Mouse (Mus musculus): Measurements from ENCODE around the gene Rfx2. TPM values are rescaled to one million over a fixed set of nuclear protein-coding genes. Genes with fewer than 3 reads are reported as not detected.

The Rfx2 gene
- total RNA-seq, 2 experiments from 2014 or later, result 1.8 to 2.5 TPM

DNA sequence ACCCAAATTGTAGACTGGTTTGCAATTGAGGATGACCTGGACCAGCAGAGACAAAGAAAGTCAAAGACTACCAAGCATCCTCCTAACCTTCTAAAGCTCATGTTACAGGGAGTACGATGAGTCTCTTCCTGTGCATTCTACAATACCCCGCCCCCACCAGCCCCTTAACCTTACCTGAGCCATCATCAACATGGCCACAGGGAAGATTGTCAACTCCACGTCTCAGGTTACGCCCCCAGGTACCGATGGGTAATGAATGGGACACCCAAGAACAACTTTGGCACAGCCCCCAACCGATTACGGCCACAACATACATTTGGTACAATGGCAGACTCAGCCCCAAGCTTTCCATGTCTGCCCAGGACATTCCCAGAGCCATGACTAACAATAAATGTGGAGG is 9.7 kb upstream of the Rfx2 start:
- intact Hi-C loops (cut with DNase I), result no loop called here
- DNase-seq, result no peak

DNA sequence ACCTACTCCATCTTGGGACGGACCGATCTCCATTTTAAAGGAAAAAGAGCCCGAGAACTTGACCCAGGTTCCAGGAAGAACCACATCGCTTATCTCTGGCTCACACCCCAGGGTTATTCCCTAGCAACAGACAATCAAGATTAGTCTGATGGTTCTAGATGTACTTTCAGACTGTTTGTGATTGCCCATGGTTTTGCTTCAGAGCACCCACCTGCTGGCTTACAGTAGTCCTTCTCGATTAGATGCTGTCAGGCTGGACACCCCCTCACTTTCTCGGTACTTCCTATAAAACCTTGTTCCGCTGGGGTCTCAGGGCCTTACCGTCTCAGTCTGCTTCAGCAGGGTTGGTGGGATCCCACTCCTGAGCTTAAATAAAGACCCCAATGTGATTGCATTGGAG is 5.5 kb upstream of the Rfx2 start:
- intact Hi-C loops (cut with DNase I), result no loop called here
- no peak for DNase-seq

DNA sequence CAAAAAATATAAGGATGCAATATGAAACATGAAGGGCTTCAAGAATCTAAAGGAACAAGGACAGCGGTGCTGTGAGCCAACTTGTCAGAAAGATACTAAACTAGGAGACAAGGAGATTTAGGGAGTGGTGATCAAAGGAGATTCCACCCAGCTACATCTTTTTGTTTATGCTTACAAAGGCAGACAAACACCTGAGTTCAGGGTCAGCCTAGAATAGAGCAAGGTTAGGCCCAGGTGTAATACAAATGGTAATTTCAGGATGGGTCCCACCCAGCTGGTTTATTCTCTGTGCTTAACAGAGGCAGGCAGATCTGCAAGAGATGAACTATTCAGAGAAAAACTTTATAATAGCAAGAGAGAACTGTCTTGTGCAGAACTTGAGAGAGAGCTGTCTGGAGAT is 2.6 kb upstream of the Rfx2 start:
- intact Hi-C loops (cut with DNase I), result no loop called here

DNA sequence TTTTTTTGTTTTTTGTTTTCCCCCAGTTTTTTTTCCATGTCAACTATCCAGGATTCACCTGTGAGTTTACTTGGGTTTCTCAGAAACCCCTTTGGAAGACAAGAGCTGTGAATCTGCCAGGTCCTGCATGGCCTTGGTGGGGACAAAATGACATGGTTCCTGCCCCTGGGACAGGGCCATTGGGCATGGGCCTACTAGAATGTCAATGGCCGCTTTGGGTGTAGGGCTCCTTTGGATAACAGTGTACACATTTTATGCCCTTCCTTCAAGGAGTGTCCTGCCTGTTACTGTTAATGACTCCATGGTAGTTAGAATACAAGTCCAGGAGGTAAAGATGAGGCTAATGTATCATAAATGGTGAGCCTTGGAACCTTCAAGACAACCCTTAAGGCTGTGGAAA is 2.1 kb upstream of the Rfx2 start:
- no peak for DNase-seq
- intact Hi-C loops (cut with DNase I), result no loop called here

More for the DNA sequence above, 2.6 kb upstream of the Rfx2 start:
- no peak for DNase-seq

DNA sequence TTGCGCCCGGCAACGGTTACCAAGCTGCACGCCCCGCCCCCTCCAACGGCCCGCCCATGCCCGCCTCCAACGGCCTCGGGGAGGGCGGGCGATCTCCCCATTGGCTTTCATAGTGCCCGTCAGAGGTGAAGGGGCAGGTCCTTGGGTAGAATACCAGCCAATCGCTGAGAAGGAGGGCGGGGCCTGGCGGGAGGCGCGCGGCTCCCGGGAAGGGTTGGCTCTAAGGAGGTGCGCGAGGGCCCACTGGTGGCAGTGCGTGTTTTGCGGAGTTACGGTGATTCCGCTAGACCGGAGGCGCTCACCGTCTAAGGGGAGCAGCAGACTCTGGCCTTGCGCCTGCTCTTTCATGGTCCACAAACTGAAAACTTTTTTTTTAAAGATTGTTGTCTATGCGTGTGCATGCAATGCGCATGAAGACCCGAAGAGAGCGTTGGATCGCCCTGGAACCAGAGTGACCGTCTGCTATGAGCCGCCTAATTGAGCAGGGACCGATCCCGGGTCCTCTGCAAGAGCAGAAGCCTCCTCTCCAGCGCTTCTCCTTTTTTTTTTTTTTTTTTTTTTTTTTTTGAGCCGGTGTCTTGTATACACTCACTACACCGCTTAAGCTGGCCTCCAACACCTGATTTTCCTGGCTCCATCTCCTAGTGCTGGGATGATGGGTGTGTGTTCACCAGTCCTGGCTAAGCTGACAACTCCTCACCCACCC is 451 bp upstream of the Rfx2 start:
- peak; percentile 96 to 99 for DNase-seq
- intact Hi-C loops (cut with DNase I), result no loop called here

DNA sequence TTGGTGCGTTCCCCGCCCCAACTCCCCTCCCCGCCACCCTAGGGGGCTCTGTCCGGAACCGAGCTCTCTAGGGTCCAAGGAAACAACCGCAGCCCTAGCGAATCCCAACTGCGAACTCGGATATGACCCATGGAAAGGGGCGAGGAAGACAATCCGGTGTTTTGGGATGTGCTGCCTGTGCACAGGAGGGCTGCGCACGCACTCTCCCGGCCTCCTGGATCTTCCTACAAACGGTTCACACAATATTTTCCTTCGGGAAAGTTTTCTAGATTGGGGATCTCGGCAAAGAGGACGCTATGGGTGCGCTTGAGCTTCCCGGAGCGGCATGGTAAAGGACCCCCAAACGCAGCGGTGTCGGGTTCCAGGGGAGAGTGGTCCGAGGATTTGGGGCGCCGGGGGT is 1.0 kb downstream of the Rfx2 start:
- intact Hi-C loops (cut with DNase I), result loop anchor here (1.0 to 5.0 kb wide), 2 partner anchors 29 to 228 kb away; partner anchors contain the start of genes Crb3 and Slc25a23

DNA sequence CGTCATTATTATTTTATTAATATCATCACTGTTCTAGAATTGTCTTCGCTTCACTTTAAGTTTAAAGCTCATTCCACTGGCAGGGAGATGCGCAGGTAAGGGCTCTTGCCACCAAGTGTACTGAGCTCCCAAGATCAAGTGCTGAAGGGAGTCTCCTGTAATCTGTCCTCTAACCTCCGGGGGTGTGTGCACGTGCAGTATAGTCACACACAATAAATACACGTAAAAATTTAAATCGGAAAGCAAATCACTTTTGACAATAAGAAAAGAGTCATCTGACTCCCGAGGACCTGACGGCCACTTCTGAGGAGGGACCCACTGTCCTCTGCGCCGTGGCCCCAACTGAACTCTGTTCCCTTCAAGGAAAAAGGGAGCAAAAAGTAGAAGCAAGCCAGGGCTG is 1.6 kb downstream of the Rfx2 start:
- intact Hi-C loops (cut with DNase I), result loop anchor here (5.0 kb wide), 1 partner anchor 228 kb away; the partner anchor contains the start of genes Crb3 and Slc25a23
- no peak for DNase-seq

More for the DNA sequence above, 1.0 kb downstream of the Rfx2 start:
- no peak for DNase-seq

DNA sequence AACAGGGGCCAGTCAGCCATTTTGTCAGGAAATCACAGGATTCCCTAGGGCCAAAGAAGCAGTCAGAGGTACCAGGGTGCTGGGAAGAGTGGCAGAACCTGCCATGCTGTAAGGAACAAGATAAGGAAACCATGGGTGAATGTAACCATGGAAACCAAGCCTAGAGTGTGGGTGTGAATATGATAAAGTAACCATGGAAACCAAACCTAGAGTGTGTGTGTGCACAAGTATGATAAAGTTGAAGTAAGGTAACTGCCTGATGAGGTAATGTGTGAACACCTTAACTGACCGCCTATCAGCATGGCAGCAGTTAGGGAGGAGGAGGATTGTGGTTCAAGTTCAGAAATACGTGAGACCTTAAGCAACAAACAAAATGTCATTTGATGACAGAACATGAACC is 4.1 kb downstream of the Rfx2 start:
- intact Hi-C loops (cut with DNase I), result loop anchor here (5.0 kb wide), 1 partner anchor 231 kb away; the partner anchor contains the start of genes Crb3 and Slc25a23

DNA sequence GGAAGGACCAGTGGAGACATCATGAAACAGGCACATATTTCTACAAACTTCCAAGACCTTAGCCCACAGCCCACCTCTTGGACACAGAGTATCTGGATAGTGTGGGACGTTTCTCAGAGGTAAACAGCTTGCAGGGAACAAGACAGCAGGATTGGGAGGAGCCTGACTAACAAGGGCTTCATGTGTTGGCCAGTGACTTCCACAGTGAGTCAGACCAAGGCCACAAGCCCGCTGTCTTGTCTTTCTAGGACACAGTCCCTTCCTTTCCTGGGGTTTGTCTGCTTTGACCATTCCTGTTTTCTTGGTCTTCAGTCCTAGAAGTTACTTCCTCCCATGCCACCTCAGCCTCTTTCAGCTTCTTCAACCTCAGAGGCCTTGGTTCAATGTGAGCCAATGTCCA is 7.5 kb downstream of the Rfx2 start:
- DNase-seq, result no peak
- intact Hi-C loops (cut with DNase I), result no loop called here

More for the DNA sequence above, 4.1 kb downstream of the Rfx2 start:
- no peak for DNase-seq

DNA sequence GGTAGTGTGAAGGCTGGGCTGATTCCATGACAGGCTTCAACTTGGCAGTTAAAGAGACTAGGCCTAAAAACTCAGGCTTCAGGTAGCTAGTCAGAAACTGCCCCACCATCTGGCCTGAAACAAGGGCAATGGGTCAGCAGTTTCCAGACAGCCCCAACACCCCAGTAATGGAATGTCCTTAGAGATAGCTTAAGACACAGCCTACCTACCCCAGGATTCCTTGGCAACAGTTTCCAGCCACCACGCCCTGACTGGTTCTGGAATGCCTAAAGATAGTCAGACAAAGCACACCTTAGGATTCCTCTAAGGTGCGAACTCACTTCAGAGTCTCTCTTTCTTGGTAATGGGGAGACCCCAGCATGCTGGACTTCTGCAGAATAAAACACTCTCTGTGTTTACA is 8.4 kb downstream of the Rfx2 start:
- no peak for DNase-seq
- intact Hi-C loops (cut with DNase I), result no loop called here

DNA sequence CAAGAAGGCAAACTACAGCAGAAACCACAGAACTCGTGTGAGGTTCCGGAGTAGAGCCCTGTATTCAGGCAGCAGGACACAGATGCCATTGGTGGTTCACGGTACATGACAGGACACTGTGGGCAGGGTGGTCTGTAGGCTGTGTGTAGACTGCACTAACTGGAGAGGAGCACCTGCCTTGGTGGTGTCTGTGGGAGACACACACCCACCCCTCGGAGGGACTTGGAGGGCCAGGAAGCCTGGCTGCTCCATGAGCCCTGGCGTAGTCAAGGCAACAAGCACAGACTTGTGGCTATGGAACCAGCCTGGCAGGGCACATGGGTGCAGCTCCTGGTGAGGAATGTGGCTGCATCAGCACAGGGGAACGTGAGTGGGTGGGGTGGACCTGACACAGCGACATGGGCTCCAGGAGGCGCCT is 11.1 kb downstream of the Rfx2 start:
- intact Hi-C loops (cut with DNase I), result no loop called here
- DNase-seq, result no peak

DNA sequence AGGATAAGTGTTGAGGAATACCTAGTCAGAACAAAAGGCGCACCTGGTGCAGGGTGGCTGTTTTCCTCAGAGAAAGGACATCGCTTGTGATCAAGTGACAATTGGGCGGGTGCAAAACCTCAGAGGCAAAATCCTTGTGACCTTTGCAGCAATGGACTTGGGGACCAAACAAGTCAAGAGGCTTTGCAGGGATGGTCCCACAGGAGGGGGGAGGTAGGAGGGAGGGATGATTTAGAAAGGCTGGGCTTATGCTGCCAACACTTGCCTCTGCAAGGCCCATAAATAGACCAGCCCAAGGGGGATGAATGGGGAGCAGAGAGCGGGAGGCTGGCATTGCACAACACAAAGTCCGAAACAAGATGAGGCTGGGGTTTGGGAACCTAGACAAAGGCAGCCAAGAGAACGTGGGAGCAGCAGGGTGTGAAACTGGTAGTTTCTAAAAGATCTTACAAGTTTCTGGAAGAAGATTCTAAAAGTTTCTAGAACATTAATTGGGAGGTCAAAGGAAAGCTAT is 11.7 kb downstream of the Rfx2 start:
- intact Hi-C loops (cut with DNase I), result no loop called here
- no peak for DNase-seq

DNA sequence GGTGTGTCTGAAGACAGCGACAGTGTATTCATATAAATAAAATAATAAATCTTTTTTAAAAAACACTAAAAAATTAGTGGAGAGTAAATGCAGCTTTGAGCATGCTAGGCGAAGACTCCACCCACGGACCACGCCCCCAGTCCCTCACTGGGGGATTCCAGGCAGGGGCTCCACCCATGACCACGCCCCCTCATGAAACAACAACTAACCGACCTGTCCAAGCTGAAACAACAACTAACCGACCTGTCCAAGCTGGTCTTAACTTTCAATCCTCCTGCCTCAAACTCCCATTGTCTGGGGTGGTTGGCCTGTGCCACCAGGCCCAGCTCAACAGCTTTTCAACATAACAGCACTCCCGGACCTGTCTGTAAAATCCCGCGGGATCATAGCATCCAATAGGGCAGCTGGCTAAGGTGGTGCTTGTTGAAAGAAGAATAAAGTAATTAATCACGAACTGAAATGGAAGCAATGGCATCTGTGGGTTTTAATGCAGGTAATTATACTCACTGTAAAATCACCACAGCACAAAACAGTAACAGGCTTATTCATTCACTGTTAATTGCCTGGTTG is 12.7 kb downstream of the Rfx2 start:
- intact Hi-C loops (cut with DNase I), result no loop called here

DNA sequence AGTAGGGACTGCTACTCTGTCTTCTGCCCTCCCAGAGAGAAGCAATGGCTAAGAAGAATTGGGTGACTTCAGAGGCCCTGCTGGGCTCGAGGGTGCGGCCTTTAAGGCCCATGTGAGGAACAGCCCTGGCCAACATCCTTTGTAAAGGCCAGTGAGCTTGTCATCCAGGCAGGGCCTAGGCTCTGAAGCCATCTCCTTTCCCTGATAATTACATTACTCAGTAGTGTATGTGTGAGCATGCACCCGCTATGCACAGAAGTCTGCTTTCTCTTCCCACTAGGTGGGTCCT is 15.8 kb downstream of the Rfx2 start:
- intact Hi-C loops (cut with DNase I), result no loop called here
- no peak for DNase-seq

More for the DNA sequence above, 12.7 kb downstream of the Rfx2 start:
- DNase-seq, result no peak

DNA sequence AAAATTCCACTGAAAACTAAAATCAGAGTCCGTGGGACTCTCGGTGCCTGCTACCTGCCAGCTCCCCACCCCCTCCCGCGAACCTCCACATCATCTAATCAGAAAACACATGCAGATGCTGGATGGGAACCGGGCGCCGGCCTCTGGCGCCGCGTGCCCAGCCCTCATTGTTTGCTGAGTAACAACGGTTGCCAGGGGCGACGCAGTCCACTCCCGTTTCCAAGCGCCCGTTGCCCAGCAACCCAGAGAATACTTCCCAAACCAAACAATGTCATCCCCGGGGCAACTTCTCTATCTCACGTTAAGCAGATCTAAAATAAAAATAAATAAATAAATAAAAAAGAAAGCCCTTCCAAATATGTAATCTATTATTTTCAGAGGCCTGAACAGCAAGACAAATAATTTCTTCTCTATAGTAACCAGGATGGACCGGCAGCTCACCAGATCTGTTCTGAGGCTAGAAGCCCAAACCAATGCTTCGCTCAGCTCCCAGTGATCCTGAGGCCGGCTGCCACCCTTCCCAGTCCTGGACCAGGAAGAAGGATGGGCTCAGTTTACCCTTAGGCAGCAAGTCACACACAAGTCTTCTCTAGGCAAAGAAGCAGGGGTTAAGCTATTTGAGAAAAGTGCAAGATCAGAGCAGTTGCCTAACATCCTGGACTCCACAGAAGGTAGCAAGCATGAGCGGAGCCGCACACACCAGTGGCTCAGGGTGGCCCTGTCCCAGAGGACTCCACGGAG is 16.3 kb downstream of the Rfx2 start:
- peak; percentile 68 to 83 for DNase-seq
- intact Hi-C loops (cut with DNase I), result no loop called here

DNA sequence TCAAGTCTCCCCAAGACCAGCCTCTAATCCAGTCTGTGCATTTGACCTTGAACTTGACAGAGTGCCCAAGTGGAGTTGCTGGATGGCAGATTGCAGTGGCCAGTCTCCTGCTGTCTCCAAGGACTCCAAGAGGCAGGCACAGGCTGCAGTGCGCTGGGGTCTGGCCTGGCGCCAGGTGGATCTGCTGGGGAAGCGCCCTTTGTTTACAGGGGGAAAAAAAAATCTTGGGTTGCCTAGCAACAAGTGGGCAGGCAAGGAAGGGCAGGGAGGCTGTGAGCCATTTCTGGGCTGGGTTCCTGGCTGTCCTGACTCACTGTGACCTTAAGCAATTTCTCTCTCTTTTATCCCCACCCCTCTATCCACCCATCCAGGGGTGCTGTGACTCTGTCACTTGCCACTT is 20.6 kb downstream of the Rfx2 start:
- peak; percentile 65 to 83 for DNase-seq
- intact Hi-C loops (cut with DNase I), result no loop called here

DNA sequence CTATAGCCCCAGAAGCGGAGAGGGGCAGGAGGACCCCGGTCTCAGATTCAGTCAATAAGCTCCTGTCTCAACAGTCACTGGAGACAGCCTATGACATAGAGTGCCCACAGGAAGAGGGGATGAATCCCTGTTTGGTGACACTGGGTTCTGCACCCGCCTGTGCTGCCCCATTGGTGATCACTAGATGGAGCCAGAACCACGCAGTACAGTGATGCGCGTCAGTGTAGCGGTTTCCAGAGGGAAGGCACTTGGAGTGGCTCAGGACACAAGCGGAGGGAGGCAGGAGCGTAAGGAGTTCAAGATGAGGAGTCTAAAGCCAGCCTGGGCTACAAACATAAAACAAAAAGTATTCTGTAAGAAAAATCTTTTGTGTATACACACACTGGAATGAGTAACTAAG is 22.3 kb downstream of the Rfx2 start:
- DNase-seq, result peak; percentile 67 to 69
- intact Hi-C loops (cut with DNase I), result loop anchor here (2.0 to 5.0 kb wide), 3 partner anchors 50 to 359 kb away; no protein-coding TSS in a partner anchor

DNA sequence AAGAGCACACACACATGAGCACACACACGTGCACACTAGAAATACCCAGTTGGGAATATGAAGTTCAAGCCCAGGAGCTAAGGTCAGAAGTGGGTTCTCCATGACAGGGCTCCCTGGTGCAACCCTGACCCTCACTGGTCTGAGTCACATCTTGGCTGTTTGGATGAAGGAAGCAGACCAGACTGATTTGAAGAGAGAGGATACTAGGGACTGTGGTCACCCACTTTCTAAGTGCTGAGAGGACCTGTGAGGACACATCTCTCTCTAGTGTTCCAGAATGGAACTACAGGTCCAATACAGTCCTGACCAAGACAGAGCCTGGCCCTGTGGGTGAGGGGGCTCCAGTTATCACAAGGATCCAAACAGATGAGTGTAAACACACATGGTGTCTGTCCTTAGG is 25.0 kb downstream of the Rfx2 start:
- DNase-seq, result no peak
- intact Hi-C loops (cut with DNase I), result loop anchor here (5.0 kb wide), 1 partner anchor 362 kb away; no protein-coding TSS in a partner anchor

DNA sequence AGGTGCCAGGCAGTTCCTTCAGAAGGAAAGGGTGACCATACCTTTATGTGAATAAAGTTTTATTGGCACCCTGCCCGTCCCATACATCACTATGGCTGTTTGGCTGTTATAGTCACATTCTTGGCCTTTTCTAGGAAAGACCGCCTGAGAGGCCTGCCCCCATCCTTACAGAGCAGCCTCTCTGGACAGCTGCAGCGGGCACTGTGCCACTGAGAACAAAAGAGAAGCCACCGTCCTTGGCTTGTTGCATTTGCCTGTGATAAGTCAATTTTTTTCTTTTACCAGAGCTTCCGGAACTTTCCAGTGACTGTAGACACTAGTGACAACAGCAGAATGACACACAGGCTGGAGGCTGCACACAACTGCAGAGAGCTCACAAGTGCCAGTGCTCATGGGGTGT is 25.9 kb downstream of the Rfx2 start:
- intact Hi-C loops (cut with DNase I), result loop anchor here (5.0 kb wide), 1 partner anchor 362 kb away; no protein-coding TSS in a partner anchor
- peak in 1 of 2 experiments; percentile 1 for DNase-seq

DNA sequence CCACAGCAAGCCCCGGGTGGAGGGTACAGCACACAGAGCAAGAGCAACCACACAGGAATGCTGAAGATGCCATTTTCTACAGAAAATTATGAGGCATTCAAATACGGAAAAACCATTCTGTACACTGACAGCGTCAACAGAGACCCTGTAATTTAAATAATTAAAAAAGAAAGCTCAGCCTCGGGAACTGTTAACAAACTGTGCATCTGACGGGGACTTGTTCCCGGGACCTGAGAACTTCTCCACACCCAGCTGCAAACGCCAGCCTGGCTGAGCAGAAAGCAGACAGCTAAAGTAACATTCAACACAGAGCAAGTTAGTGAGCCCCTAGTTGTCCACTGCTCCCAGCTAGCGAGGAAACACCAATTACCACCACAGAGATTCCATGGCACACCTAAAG is 28.7 kb downstream of the Rfx2 start:
- intact Hi-C loops (cut with DNase I), result no loop called here
- DNase-seq, result no peak

DNA sequence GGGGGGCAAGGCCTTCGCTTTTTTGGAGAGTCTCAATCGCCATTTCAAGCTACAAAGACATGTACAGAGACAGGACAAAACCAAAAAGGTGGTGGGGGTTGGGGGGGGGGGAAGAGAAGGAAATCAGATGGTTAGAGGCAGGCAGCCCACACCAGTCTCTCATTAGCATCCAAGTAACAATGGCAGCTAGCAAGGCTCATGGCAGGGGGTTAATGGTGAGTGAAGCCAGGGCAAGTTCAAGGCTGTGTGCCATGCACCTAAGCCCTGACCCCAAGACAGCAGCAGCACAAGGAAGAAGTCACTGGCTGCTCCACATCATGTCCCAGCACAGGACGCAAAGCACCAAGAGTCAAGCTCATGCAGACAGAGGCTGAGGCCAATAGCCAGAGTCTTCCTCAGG is 31.5 kb downstream of the Rfx2 start:
- intact Hi-C loops (cut with DNase I), result no loop called here
- no peak for DNase-seq

All from gastrocnemius, postnatal 36 days (tissue).